Mouse (Mus musculus): ENCODE results near the gene Krt31. TPM values are rescaled to one million over a fixed set of nuclear protein-coding genes. Genes with fewer than 3 reads are reported as not detected.

The Krt31 gene
- polyA plus RNA-seq (2015; fragmentation: Nextera tagmentation; extraction: Ambion mirVana): 0.74 and 0.81 TPM in 2 replicates

- no peak within 1 kb of the TSS for H3K27ac ChIP-seq (ENCODE audit: low read length)
- 79% methylated on average over 3 of the region's 3 CpGs for WGBS
Measured at GRCm38 (mm10) chr11:100050451-100050850, at the start of gene Krt31. Gene Krt31, minus strand, starts transcription at chr11:100050551.

GRCm38 (mm10) chr11:100097819-100098218 lies 47.5 kb upstream of the Krt31 start:
- peak overlapping the region; percentile 38 for H3K27ac ChIP-seq (ENCODE audit: low read length)
- H3K36me3 ChIP-seq (ENCODE audit: control insufficient read depth, insufficient read depth, low read length): no peaks in the 10 kb centered on the region
- H3K4me2 ChIP-seq (ENCODE audit: low read depth, low read length): no peak overlapping the region
- H3K4me1 ChIP-seq (ENCODE audit: control insufficient read depth, insufficient read depth, low read length): peaks cover 5% of the 10 kb centered on the region; the same call in 1 of the 2 replicates
- 55% methylated on average over 9 of the region's 9 CpGs for WGBS
- H3K4me3 ChIP-seq (replicated peaks; ENCODE audit: low read length): no peak overlapping the region
- H3K9me3 ChIP-seq (replicated peaks; ENCODE audit: control insufficient read depth, low read length): no peaks in the 10 kb centered on the region
- H3K27me3 ChIP-seq (ENCODE audit: control insufficient read depth, insufficient read depth, low read length): no peaks in the 10 kb centered on the region
- H3K9ac ChIP-seq (ENCODE audit: low read length): no peak overlapping the region
- peak; percentile 12; the same call in 1 of the 2 replicates for ATAC-seq (ENCODE audit: insufficient read depth, low FRiP score)

More at GRCm38 (mm10) chr11:100050451-100050850, at the start of gene Krt31:
- Histone ChIP-seq H3K4me1 (ENCODE audit: control insufficient read depth, insufficient read depth, low read length) (no peaks in the 10 kb centered on the region), H3K36me3 (ENCODE audit: control insufficient read depth, insufficient read depth, low read length) (no peaks in the 10 kb centered on the region), H3K4me3 (replicated peaks; ENCODE audit: low read length) (no peak within 1 kb of the TSS), H3K9ac (ENCODE audit: low read length) (no peak within 1 kb of the TSS), H3K4me2 (ENCODE audit: low read depth, low read length) (no peak within 1 kb of the TSS), H3K27me3 (ENCODE audit: control insufficient read depth, insufficient read depth, low read length) (no peaks in the 10 kb centered on the region; the same call in 1 of the 2 replicates), H3K9me3 (replicated peaks; ENCODE audit: control insufficient read depth, low read length) (no peaks in the 10 kb centered on the region)
- ATAC-seq (ENCODE audit: insufficient read depth, low FRiP score): no peak

- Histone ChIP-seq H3K27ac (ENCODE audit: low read length) (no peak within 1 kb of the TSS; the same call in 1 of the 2 replicates), H3K9me3 (replicated peaks; ENCODE audit: control insufficient read depth, low read length) (no peaks in the 10 kb centered on the region), H3K4me3 (replicated peaks; ENCODE audit: low read length) (no peak within 1 kb of the TSS), H3K36me3 (ENCODE audit: control insufficient read depth, insufficient read depth, low read length) (no peaks in the 10 kb centered on the region), H3K4me2 (ENCODE audit: low read depth, low read length) (no peak within 1 kb of the TSS), H3K9ac (ENCODE audit: low read length) (no peak within 1 kb of the TSS), H3K4me1 (ENCODE audit: control insufficient read depth, insufficient read depth, low read length) (peaks cover 5% of the 10 kb centered on the region; the same call in 1 of the 2 replicates), H3K27me3 (ENCODE audit: control insufficient read depth, insufficient read depth, low read length) (no peaks in the 10 kb centered on the region)
- ATAC-seq (ENCODE audit: insufficient read depth, low FRiP score): no peak
- 88% methylated on average over 9 of the region's 9 CpGs for WGBS
Measured at GRCm38 (mm10) chr11:100096141-100096540, 45.8 kb upstream of the Krt31 start, which contains the start of gene Krt35. Gene Krt35, minus strand, starts transcription at chr11:100096241.

GRCm38 (mm10) chr11:100088378-100089025 lies 38.2 kb upstream of the Krt31 start:
- Histone ChIP-seq H3K4me3 (replicated peaks; ENCODE audit: low read length) (no peak overlapping the region), H3K27ac (ENCODE audit: low read length) (no peak overlapping the region), H3K9ac (ENCODE audit: low read length) (no peak overlapping the region), H3K4me2 (ENCODE audit: low read depth, low read length) (no peak overlapping the region), H3K4me1 (ENCODE audit: control insufficient read depth, insufficient read depth, low read length) (no peaks in the 10 kb centered on the region), H3K27me3 (ENCODE audit: control insufficient read depth, insufficient read depth, low read length) (no peaks in the 10 kb centered on the region), H3K9me3 (replicated peaks; ENCODE audit: control insufficient read depth, low read length) (no peaks in the 10 kb centered on the region), H3K36me3 (ENCODE audit: control insufficient read depth, insufficient read depth, low read length) (no peaks in the 10 kb centered on the region)
- ATAC-seq (ENCODE audit: insufficient read depth, low FRiP score): no peak
- 61% methylated on average over 7 of the region's 7 CpGs for WGBS

GRCm38 (mm10) chr11:100087861-100088260 lies 37.5 kb upstream of the Krt31 start, which contains the start of gene Krt32:
Gene Krt32, minus strand, starts transcription at chr11:100088226.
- no peak within 1 kb of the TSS for H3K27ac ChIP-seq (ENCODE audit: low read length)
- H3K36me3 ChIP-seq (ENCODE audit: control insufficient read depth, insufficient read depth, low read length): no peaks in the 10 kb centered on the region
- no peak within 1 kb of the TSS for H3K9ac ChIP-seq (ENCODE audit: low read length)
- no peak for ATAC-seq (ENCODE audit: insufficient read depth, low FRiP score)
- H3K27me3 ChIP-seq (ENCODE audit: control insufficient read depth, insufficient read depth, low read length): no peaks in the 10 kb centered on the region
- no peak within 1 kb of the TSS for H3K4me3 ChIP-seq (replicated peaks; ENCODE audit: low read length)
- 94% methylated on average over 10 of the region's 10 CpGs for WGBS
- no peaks in the 10 kb centered on the region for H3K4me1 ChIP-seq (ENCODE audit: control insufficient read depth, insufficient read depth, low read length)
- H3K9me3 ChIP-seq (replicated peaks; ENCODE audit: control insufficient read depth, low read length): no peaks in the 10 kb centered on the region
- no peak within 1 kb of the TSS for H3K4me2 ChIP-seq (ENCODE audit: low read depth, low read length)

GRCm38 (mm10) chr11:100073873-100074272 lies 23.5 kb upstream of the Krt31 start:
- Histone ChIP-seq H3K36me3 (ENCODE audit: control insufficient read depth, insufficient read depth, low read length) (no peaks in the 10 kb centered on the region), H3K4me3 (replicated peaks; ENCODE audit: low read length) (no peak overlapping the region), H3K4me2 (ENCODE audit: low read depth, low read length) (no peak overlapping the region), H3K9ac (ENCODE audit: low read length) (no peak overlapping the region), H3K4me1 (ENCODE audit: control insufficient read depth, insufficient read depth, low read length) (no peaks in the 10 kb centered on the region), H3K27me3 (ENCODE audit: control insufficient read depth, insufficient read depth, low read length) (no peaks in the 10 kb centered on the region), H3K27ac (ENCODE audit: low read length) (peak overlapping the region; percentile 87; the same call in 1 of the 2 replicates), H3K9me3 (replicated peaks; ENCODE audit: control insufficient read depth, low read length) (no peaks in the 10 kb centered on the region)
- peak; percentile 78; the same call in 1 of the 2 replicates for ATAC-seq (ENCODE audit: insufficient read depth, low FRiP score)
- WGBS: 41% methylated on average over 1 of the region's 1 CpGs

- Histone ChIP-seq H3K4me1 (ENCODE audit: control insufficient read depth, insufficient read depth, low read length) (0 out of 2 replicates have a peak, but pooled peaks cover 6% of the 10 kb centered on the region), H3K9ac (ENCODE audit: low read length) (0 out of 2 replicates have a peak overlapping the region, but pooled peaks have one; percentile 10), H3K9me3 (replicated peaks; ENCODE audit: control insufficient read depth, low read length) (no peaks in the 10 kb centered on the region), H3K36me3 (ENCODE audit: control insufficient read depth, insufficient read depth, low read length) (no peaks in the 10 kb centered on the region), H3K27ac (ENCODE audit: low read length) (peak overlapping the region; percentile 76), H3K4me2 (ENCODE audit: low read depth, low read length) (0 out of 2 replicates have a peak overlapping the region, but pooled peaks have one; percentile 13), H3K27me3 (ENCODE audit: control insufficient read depth, insufficient read depth, low read length) (no peaks in the 10 kb centered on the region), H3K4me3 (replicated peaks; ENCODE audit: low read length) (no peak overlapping the region)
- peak; percentile 90 for ATAC-seq (ENCODE audit: insufficient read depth, low FRiP score)
- WGBS: 62% methylated on average over 17 of the region's 17 CpGs
Measured at GRCm38 (mm10) chr11:100067293-100068036, 17.1 kb upstream of the Krt31 start.

- Histone ChIP-seq H3K9me3 (replicated peaks; ENCODE audit: control insufficient read depth, low read length) (no peaks in the 10 kb centered on the region), H3K27ac (ENCODE audit: low read length) (peak overlapping the region; percentile 68), H3K9ac (ENCODE audit: low read length) (no peak overlapping the region), H3K4me3 (replicated peaks; ENCODE audit: low read length) (no peak overlapping the region), H3K4me1 (ENCODE audit: control insufficient read depth, insufficient read depth, low read length) (0 out of 2 replicates have a peak, but pooled peaks cover 6% of the 10 kb centered on the region), H3K4me2 (ENCODE audit: low read depth, low read length) (no peak overlapping the region), H3K27me3 (ENCODE audit: control insufficient read depth, insufficient read depth, low read length) (no peaks in the 10 kb centered on the region), H3K36me3 (ENCODE audit: control insufficient read depth, insufficient read depth, low read length) (no peaks in the 10 kb centered on the region)
- ATAC-seq (ENCODE audit: insufficient read depth, low FRiP score): no peak
- 72% methylated on average over 12 of the region's 12 CpGs for WGBS
Measured at GRCm38 (mm10) chr11:100066236-100067010, 16.1 kb upstream of the Krt31 start.
